24 mouse cellular contexts compared by ENCODE assay signal in genomic region chr4:142460468-142461086, GRCm38 (mm10).
A peak's percentile ranks its signal among the peaks of the same experiment; 100 is the strongest.
DNase-seq lines count a peak whose midpoint lies in the region; ATAC-seq and TF ChIP-seq lines count a peak whose summit lies in the region.
"Had no signal": no experiment of that assay in that cellular context is flagged by ENCODE, and none has a peak within 500 bp of the region (broad histone marks: within the 10 kb centered on the region; RNA-seq: fewer than 3 reads in every experiment).

No protein-coding gene starts in this region.

- no peaks in the 10 kb centered on the region for H3K36me3 ChIP-seq in embryonic facial prominence, embryonic 11.5 days (replicated peaks; ENCODE audit: control insufficient read depth, insufficient read depth, low read depth, low read length)
- peaks cover 45% of the 10 kb centered on the region for H3K36me3 ChIP-seq in embryonic facial prominence, embryonic 10.5 days (replicated peaks)
- no peaks in the 10 kb centered on the region for H3K36me3 ChIP-seq in hindbrain, embryonic 11.5 days (ENCODE audit: control insufficient read depth, insufficient read depth, low read length)
- no peaks in the 10 kb centered on the region for H3K36me3 ChIP-seq in hindbrain, postnatal 0 days (ENCODE audit: insufficient read depth, low read length)
- H3K36me3 ChIP-seq in neural tube, embryonic 14.5 days (ENCODE audit: control insufficient read depth, insufficient read depth, low read length), result no peaks in the 10 kb centered on the region
- H3K36me3 ChIP-seq in forebrain, embryonic 13.5 days (ENCODE audit: poor library complexity, severe bottlenecking), result peaks cover 20% of the 10 kb centered on the region
- H3K36me3 ChIP-seq: embryonic facial prominence, embryonic 15.5 days; limb, embryonic 15.5 days had no signal

- H3K4me2 ChIP-seq in embryonic facial prominence, embryonic 11.5 days (ENCODE audit: low read depth, low read length), result no peak overlapping the region
- H3K4me2 ChIP-seq in hindbrain, embryonic 11.5 days (replicated peaks; ENCODE audit: low read depth, low read length), result no peak overlapping the region
- no peak overlapping the region for H3K4me2 ChIP-seq in hindbrain, postnatal 0 days (ENCODE audit: low read depth, low read length)
- H3K4me2 ChIP-seq in neural tube, embryonic 14.5 days (ENCODE audit: low read depth, low read length), result no peak overlapping the region
- no peak overlapping the region for H3K4me2 ChIP-seq in forebrain, embryonic 13.5 days
- H3K4me2 ChIP-seq: embryonic facial prominence, embryonic 15.5 days; heart, embryonic 11.5 days; limb, embryonic 15.5 days; lung, embryonic 14.5 days had no signal

- 86% methylated on average over 13 of the region's 13 CpGs for WGBS in embryonic facial prominence, embryonic 11.5 days
- WGBS in embryonic facial prominence, embryonic 10.5 days, result 89% methylated on average over 13 of the region's 13 CpGs
- WGBS in hindbrain, embryonic 11.5 days, result 66% methylated on average over 13 of the region's 13 CpGs
- 62% methylated on average over 13 of the region's 13 CpGs for WGBS in hindbrain, postnatal 0 days
- 52% methylated on average over 13 of the region's 13 CpGs for WGBS in neural tube, embryonic 14.5 days
- 82% methylated on average over 13 of the region's 13 CpGs for WGBS in forebrain, embryonic 13.5 days

- TF ChIP-seq CTCF in hindbrain, postnatal 0 days (IDR thresholded peaks at IDR 0.05; ENCODE audit: low read depth), result no peak

- no peaks in the 10 kb centered on the region for H3K9me3 ChIP-seq in embryonic facial prominence, embryonic 11.5 days (replicated peaks; ENCODE audit: control insufficient read depth, low read length)
- H3K9me3 ChIP-seq in embryonic facial prominence, embryonic 10.5 days, result 0 out of 2 replicates have a peak, but pooled peaks cover 2% of the 10 kb centered on the region
- no peaks in the 10 kb centered on the region for H3K9me3 ChIP-seq in hindbrain, embryonic 11.5 days (ENCODE audit: control insufficient read depth, low read length)
- no peaks in the 10 kb centered on the region for H3K9me3 ChIP-seq in hindbrain, postnatal 0 days (ENCODE audit: low read length)
- no peaks in the 10 kb centered on the region for H3K9me3 ChIP-seq in neural tube, embryonic 14.5 days (ENCODE audit: control insufficient read depth, low read length)
- peaks cover 12% of the 10 kb centered on the region for H3K9me3 ChIP-seq in forebrain, embryonic 13.5 days (replicated peaks)
- H3K9me3 ChIP-seq: embryonic facial prominence, embryonic 15.5 days; limb, embryonic 15.5 days had no signal

- DNase-seq in embryonic facial prominence, embryonic 11.5 days (ENCODE audit: low spot score), result no peak
- DNase-seq in embryonic facial prominence, embryonic 10.5 days (ENCODE audit: low spot score), result no peak
- DNase-seq in hindbrain, embryonic 11.5 days (ENCODE audit: low spot score), result peak; percentile 30
- DNase-seq in hindbrain, postnatal 0 days (ENCODE audit: low spot score), result no peak
- no peak for DNase-seq in adrenal gland, postnatal 36 days
- DNase-seq: adrenal gland, adult 8-10 months; cerebellum, adult 2 months; cerebellum, postnatal 36 days; embryo, embryonic 11 days; gastrocnemius, postnatal 14 days; heart, adult 11 months; left cerebral cortex, postnatal 4 days; lung, embryonic 14.5 days; thymus, postnatal 14 days had no signal

- H3K27ac ChIP-seq in embryonic facial prominence, embryonic 11.5 days (replicated peaks; ENCODE audit: low read depth, low read length), result no peak overlapping the region
- no peak overlapping the region for H3K27ac ChIP-seq in embryonic facial prominence, embryonic 10.5 days (replicated peaks)
- peak overlapping the region; percentile 58 for H3K27ac ChIP-seq in hindbrain, embryonic 11.5 days (ENCODE audit: low read depth, low read length)
- H3K27ac ChIP-seq in hindbrain, postnatal 0 days, result peak overlapping the region; percentile 26; the same call in 1 of the 2 replicates
- H3K27ac ChIP-seq in neural tube, embryonic 14.5 days (ENCODE audit: low read depth, low read length), result no peak overlapping the region
- H3K27ac ChIP-seq in forebrain, embryonic 13.5 days, result no peak overlapping the region
- H3K27ac ChIP-seq: embryonic facial prominence, embryonic 15.5 days; left cerebral cortex, adult 2 months; limb, embryonic 15.5 days; liver, embryonic 14.5 days had no signal

- no peaks in the 10 kb centered on the region for H3K4me1 ChIP-seq in embryonic facial prominence, embryonic 11.5 days (ENCODE audit: control insufficient read depth, insufficient read depth, low read length)
- 0 out of 2 replicates have a peak, but pooled peaks cover 3% of the 10 kb centered on the region for H3K4me1 ChIP-seq in embryonic facial prominence, embryonic 10.5 days
- H3K4me1 ChIP-seq in hindbrain, embryonic 11.5 days (replicated peaks; ENCODE audit: control insufficient read depth, insufficient read depth, low read length), result no peaks in the 10 kb centered on the region
- H3K4me1 ChIP-seq in hindbrain, postnatal 0 days (ENCODE audit: insufficient read depth, low read length), result no peaks in the 10 kb centered on the region
- peaks cover 6% of the 10 kb centered on the region for H3K4me1 ChIP-seq in neural tube, embryonic 14.5 days (ENCODE audit: control insufficient read depth, insufficient read depth, low read length)
- H3K4me1 ChIP-seq in forebrain, embryonic 13.5 days, result peaks cover 8% of the 10 kb centered on the region
- H3K4me1 ChIP-seq: embryonic facial prominence, embryonic 15.5 days; limb, embryonic 15.5 days had no signal

- no peak overlapping the region for H3K4me3 ChIP-seq in embryonic facial prominence, embryonic 11.5 days (ENCODE audit: low read depth, low read length)
- H3K4me3 ChIP-seq in embryonic facial prominence, embryonic 10.5 days, result no peak overlapping the region
- no peak overlapping the region for H3K4me3 ChIP-seq in hindbrain, embryonic 11.5 days (ENCODE audit: low read depth, low read length)
- H3K4me3 ChIP-seq in hindbrain, postnatal 0 days (ENCODE audit: low read length), result no peak overlapping the region
- H3K4me3 ChIP-seq in neural tube, embryonic 14.5 days (ENCODE audit: low read depth, low read length), result no peak overlapping the region
- no peak overlapping the region for H3K4me3 ChIP-seq in forebrain, embryonic 13.5 days
- H3K4me3 ChIP-seq: embryonic facial prominence, embryonic 15.5 days; left cerebral cortex, adult 2 months; limb, embryonic 15.5 days had no signal

- peak; percentile 73; the same call in 1 of the 2 replicates for ATAC-seq in embryonic facial prominence, embryonic 11.5 days (replicated peaks; ENCODE audit: insufficient number of reproducible peaks, low FRiP score, low TSS enrichment, low read depth)
- peak; percentile 80 for ATAC-seq in hindbrain, embryonic 11.5 days (ENCODE audit: low FRiP score)
- peak; percentile 41; the same call in 1 of the 2 replicates for ATAC-seq in hindbrain, postnatal 0 days
- ATAC-seq in neural tube, embryonic 14.5 days (ENCODE audit: low read depth), result 0 out of 2 replicates have a peak, but pooled peaks have one; percentile 35
- no peak for ATAC-seq in forebrain, embryonic 13.5 days
- ATAC-seq: activated CD4-positive, CD25-positive, alpha-beta regulatory T cell, adult 4 months; forebrain, embryonic 16.5 days; intestine, postnatal 0 days had no signal

- H3K27me3 ChIP-seq in embryonic facial prominence, embryonic 11.5 days (ENCODE audit: control insufficient read depth, insufficient read depth, low read length), result no peaks in the 10 kb centered on the region
- no peaks in the 10 kb centered on the region for H3K27me3 ChIP-seq in embryonic facial prominence, embryonic 10.5 days (replicated peaks; ENCODE audit: low read depth, poor library complexity, severe bottlenecking)
- no peaks in the 10 kb centered on the region for H3K27me3 ChIP-seq in hindbrain, embryonic 11.5 days (ENCODE audit: control insufficient read depth, insufficient read depth, low read length)
- H3K27me3 ChIP-seq in hindbrain, postnatal 0 days (ENCODE audit: insufficient read depth, low read length), result no peaks in the 10 kb centered on the region
- H3K27me3 ChIP-seq in neural tube, embryonic 14.5 days (ENCODE audit: control insufficient read depth, insufficient read depth, low read length), result no peaks in the 10 kb centered on the region
- H3K27me3 ChIP-seq in forebrain, embryonic 13.5 days, result no peaks in the 10 kb centered on the region
- H3K27me3 ChIP-seq: embryonic facial prominence, embryonic 15.5 days; limb, embryonic 15.5 days had no signal

- H3K9ac ChIP-seq in embryonic facial prominence, embryonic 11.5 days (replicated peaks; ENCODE audit: low read length), result no peak overlapping the region
- no peak overlapping the region for H3K9ac ChIP-seq in hindbrain, embryonic 11.5 days (ENCODE audit: low read depth, low read length)
- no peak overlapping the region for H3K9ac ChIP-seq in hindbrain, postnatal 0 days (replicated peaks; ENCODE audit: low read length)
- no peak overlapping the region for H3K9ac ChIP-seq in neural tube, embryonic 14.5 days (replicated peaks; ENCODE audit: low read depth, low read length)
- H3K9ac ChIP-seq in forebrain, embryonic 13.5 days, result no peak overlapping the region
- H3K9ac ChIP-seq: embryonic facial prominence, embryonic 15.5 days; limb, embryonic 15.5 days; liver, embryonic 14.5 days; lung, embryonic 14.5 days had no signal

Comparison
In these comparisons a context has a peak if more than half of its experiments do, and no peak if none do; other contexts are left out.
1. H3K27ac ChIP-seq: peak in hindbrain, embryonic 11.5 days (single experiment) and hindbrain, postnatal 0 days (single experiment); none in embryonic facial prominence, embryonic 11.5 days (single experiment), embryonic facial prominence, embryonic 10.5 days (single experiment), neural tube, embryonic 14.5 days (single experiment) and forebrain, embryonic 13.5 days (single experiment).